Mouse (Mus musculus) liver, embryonic 11.5 days (tissue): ENCODE measurements at regions not wholly inside any gene's neighbourhood (a gene's known extent, or its start where the extent isn't known, plus 50 kb on each side); places are given as distances from the start of the nearest gene placed in this dataset.

ENCODE experiments used
- ATAC-seq: fragments of 200-750 bp; cut with Nextera tagmentation; replicated peaks from 2 replicates; pipeline ENCODE4 v1.8.0; 2017; ENCODE audit warnings: moderate number of reproducible peaks, mild to moderate bottlenecking, moderate TSS enrichment, moderate library complexity; ENCODE audit not compliant: low FRiP score
- DNase-seq: peaks from one replicate; pipeline ENCODE4 v3.0.0-alpha.2; 2017; ENCODE audit warnings: low spot score
- H3K27ac ChIP-seq: fragments of 300-500 bp; sonication (generic); 2 replicates; pipeline ENCODE4 v1.5.1; 2014; ENCODE audit warnings: mild to moderate bottlenecking, low read depth, low read length, control low read depth
- H3K27me3 ChIP-seq: fragments of 300-500 bp; sonication (generic); replicated peaks from 2 replicates; pipeline ENCODE4 v1.6.1; 2014; ENCODE audit warnings: low read length, mixed read lengths; ENCODE audit not compliant: control insufficient read depth, insufficient read depth
- H3K36me3 ChIP-seq: fragments of 300-500 bp; sonication (generic); 2 replicates; pipeline ENCODE4 v1.6.1; 2014; ENCODE audit warnings: mild to moderate bottlenecking, low read length, moderate library complexity, mixed read lengths; ENCODE audit not compliant: control insufficient read depth, insufficient read depth
- H3K4me1 ChIP-seq: fragments of 300-500 bp; sonication (generic); replicated peaks from 2 replicates; pipeline ENCODE4 v1.6.1; 2014; ENCODE audit warnings: low read length, mixed read lengths; ENCODE audit not compliant: control insufficient read depth, insufficient read depth
- H3K4me2 ChIP-seq: fragments of 300-500 bp; sonication (generic); 2 replicates; pipeline ENCODE4 v1.6.1; 2014; ENCODE audit warnings: mild to moderate bottlenecking, control low read depth, moderate library complexity
- H3K4me3 ChIP-seq: fragments of 300-500 bp; sonication (generic); 2 replicates; pipeline ENCODE4 v1.5.1; 2014; ENCODE audit warnings: low read depth, low read length, control low read depth
- H3K9ac ChIP-seq: fragments of 300-500 bp; sonication (generic); 2 replicates; pipeline ENCODE4 v1.6.1; 2014; ENCODE audit warnings: low read depth, low read length, control low read depth
- H3K9me3 ChIP-seq: fragments of 300-500 bp; sonication (generic); 2 replicates; pipeline ENCODE4 v1.6.1; 2016; ENCODE audit warnings: low read length, inconsistent platforms, mixed read lengths; ENCODE audit not compliant: control insufficient read depth
- WGBS: fragments of 180-500 bp; shearing (Covaris S2); extraction: QIAGEN DNeasy Blood & Tissue Kit; methylation state at CpG from one replicate; pipeline ENCODE4 v1.1.7; 2014; 5-methylcytosine and 5-hydroxymethylcytosine counted together

DNA sequence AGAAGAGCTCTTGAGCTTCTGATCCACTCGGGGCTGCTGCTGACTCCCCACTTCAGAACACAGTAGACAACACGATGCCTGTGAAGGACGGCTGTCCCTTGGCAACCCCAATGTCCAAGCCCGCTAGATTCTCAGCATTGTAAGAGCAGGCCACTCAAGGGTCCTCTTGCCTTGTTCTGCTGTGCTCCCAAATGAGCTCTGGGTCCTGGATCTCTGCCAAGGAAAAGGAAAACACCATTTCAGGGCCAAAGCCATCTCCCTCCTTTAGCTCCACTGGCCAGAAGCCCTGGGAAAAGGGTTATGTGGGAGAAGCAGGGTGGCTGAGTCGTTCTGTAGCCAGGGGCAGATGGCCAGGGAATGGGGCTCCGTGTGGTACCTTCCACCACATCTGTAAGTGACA lies 241.3 kb upstream of the Prok2 start:
- 0 out of 2 replicates have a peak, but pooled peaks cover 12% of the 10 kb centered on the region for H3K27me3 ChIP-seq
- H3K4me2 ChIP-seq = no peak overlapping the region
- WGBS = 77% methylated on average over 6 of the region's 6 CpGs
- no peak overlapping the region for H3K27ac ChIP-seq
- H3K4me3 ChIP-seq = no peak overlapping the region
- DNase-seq (no peak), ATAC-seq (no peak)
- H3K36me3 ChIP-seq = no peaks in the 10 kb centered on the region
- no peaks in the 10 kb centered on the region for H3K9me3 ChIP-seq
- H3K4me1 ChIP-seq = no peaks in the 10 kb centered on the region
- no peak overlapping the region for H3K9ac ChIP-seq

DNA sequence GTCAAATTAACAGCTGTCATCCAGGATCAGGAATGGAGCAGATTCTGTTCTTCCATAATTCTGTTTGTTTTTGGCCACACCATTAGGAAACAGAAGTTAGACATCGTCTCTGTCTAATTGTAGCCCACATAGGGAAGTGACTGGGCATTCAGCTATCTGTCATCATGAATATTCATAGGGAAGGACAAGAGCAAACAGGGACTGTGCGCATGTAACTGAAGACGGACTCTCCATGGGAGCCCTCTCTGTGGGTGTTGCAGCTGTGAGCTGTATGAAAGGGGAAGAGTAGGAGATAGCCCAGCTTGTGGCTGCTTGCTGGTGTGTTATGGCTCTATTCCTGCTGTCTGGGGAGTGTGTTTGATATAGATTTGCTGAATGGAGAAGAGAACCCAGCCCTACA lies 238.3 kb upstream of the Prok2 start:
- Histone ChIP-seq H3K4me1 (no peaks in the 10 kb centered on the region), H3K4me3 (no peak overlapping the region), H3K9me3 (no peaks in the 10 kb centered on the region), H3K27me3 (peaks cover 15% of the 10 kb centered on the region), H3K9ac (no peak overlapping the region), H3K4me2 (no peak overlapping the region), H3K27ac (no peak overlapping the region), H3K36me3 (no peaks in the 10 kb centered on the region)
- ATAC-seq (no peak), DNase-seq (no peak)
- 78% methylated on average over 3 of the region's 3 CpGs for WGBS

DNA sequence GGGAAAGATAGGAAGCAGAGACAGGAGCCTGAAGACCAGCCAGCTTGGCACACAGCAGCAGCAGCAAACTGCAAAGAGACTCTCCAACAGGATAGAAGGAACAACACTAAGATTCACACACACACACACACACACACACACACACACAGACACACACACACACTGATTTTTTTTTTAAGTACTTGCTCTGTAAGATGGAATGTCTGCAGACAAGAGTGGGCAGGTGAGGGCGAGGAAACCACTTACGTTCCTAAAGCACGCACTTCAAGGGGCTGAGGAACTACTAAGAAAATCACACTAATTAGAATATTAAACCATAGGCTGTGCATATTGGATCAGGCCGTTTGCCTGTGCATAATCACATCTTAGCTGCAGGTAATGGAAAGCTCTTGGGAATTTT lies 237.8 kb upstream of the Prok2 start:
- H3K9me3 ChIP-seq = no peaks in the 10 kb centered on the region
- DNase-seq (no peak), ATAC-seq (no peak)
- no peak overlapping the region for H3K4me3 ChIP-seq
- H3K4me1 ChIP-seq = no peaks in the 10 kb centered on the region
- no peak overlapping the region for H3K27ac ChIP-seq
- WGBS = 77% methylated on average over 4 of the region's 4 CpGs
- no peak overlapping the region for H3K9ac ChIP-seq
- H3K27me3 ChIP-seq = peaks cover 13% of the 10 kb centered on the region
- H3K36me3 ChIP-seq = no peaks in the 10 kb centered on the region
- no peak overlapping the region for H3K4me2 ChIP-seq

DNA sequence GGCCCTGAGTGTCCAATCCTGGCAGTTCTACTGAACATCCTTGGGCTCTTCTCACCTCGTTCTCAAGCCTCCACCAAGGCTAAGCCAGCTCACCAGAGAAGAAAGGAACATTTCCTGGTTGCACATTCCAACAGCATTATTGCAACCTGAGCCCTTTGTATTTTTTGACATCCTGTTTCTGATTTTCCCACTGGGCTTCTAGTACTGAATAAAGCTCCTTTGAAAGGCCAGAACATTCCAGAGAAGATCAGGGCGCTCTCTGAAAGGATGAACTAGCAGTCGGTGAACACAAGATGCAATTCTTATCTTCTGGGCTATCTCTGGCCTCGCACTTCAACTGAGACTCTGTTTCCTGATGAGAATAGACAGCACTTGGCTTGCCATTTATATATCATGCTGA lies 233.2 kb upstream of the Prok2 start:
- 48% methylated on average over 4 of the region's 4 CpGs for WGBS

DNA sequence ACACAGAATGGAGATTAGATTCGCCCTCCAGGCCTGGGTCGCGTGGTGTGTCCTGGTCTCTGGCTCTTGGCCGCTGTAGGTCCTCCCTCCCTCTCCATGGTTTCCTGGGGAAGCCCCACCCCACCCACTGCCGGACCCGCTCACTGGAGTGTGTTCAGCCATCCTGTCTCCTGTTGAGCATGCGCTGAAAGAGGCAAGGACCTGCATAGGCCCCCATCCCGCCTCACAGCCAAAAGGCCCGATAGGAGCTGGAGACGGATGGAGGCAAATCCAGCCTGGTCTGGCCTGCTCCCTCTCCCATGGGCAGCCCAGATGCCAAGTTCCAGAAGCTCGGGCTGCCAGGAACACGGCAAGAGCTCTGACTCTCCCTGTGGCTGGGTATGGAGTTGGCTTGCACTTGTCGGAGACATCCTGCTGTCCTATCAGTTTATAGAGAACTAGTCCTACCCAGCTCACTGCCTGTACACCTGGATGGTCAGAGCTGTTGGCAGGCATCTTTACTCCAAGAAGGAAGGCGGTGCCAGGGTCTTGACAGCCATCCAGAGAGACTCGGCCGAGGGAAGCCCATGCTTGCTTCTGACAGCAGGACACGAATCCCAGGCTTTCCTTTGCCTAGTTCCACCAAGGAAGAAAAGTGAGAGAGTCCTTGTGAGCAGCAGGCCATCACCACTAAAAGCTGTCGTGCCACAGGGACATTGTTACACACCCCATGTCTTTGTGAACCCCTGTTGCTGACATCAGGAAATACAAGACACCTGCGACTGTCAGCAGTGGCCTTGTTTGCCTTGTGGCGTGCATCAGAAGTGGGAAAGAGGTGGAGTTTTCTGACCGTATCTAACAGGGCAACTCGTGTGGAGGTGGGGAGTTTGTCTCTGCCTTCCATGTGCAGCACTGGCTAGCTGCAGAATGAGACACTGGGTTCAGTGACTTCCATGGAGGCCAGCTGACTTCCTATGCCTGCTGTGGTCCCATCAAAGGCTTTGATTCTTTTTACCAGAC lies 228.9 kb upstream of the Prok2 start:
- Histone ChIP-seq H3K36me3 (no peaks in the 10 kb centered on the region), H3K4me1 (no peaks in the 10 kb centered on the region), H3K4me3 (no peak overlapping the region), H3K27ac (no peak overlapping the region), H3K9me3 (no peaks in the 10 kb centered on the region), H3K9ac (no peak overlapping the region), H3K27me3 (no peaks in the 10 kb centered on the region), H3K4me2 (no peak overlapping the region)
- DNase-seq (no peak), ATAC-seq (no peak)
- 75% methylated on average over 22 of the region's 22 CpGs for WGBS

More for the DNA sequence above, 233.2 kb upstream of the Prok2 start:
- DNase-seq (no peak), ATAC-seq (no peak)
- no peak overlapping the region for H3K4me3 ChIP-seq
- H3K9ac ChIP-seq = no peak overlapping the region
- no peak overlapping the region for H3K27ac ChIP-seq
- H3K4me1 ChIP-seq = no peaks in the 10 kb centered on the region
- no peak overlapping the region for H3K4me2 ChIP-seq
- no peaks in the 10 kb centered on the region for H3K9me3 ChIP-seq
- H3K27me3 ChIP-seq = peaks cover 9% of the 10 kb centered on the region
- H3K36me3 ChIP-seq = no peaks in the 10 kb centered on the region

DNA sequence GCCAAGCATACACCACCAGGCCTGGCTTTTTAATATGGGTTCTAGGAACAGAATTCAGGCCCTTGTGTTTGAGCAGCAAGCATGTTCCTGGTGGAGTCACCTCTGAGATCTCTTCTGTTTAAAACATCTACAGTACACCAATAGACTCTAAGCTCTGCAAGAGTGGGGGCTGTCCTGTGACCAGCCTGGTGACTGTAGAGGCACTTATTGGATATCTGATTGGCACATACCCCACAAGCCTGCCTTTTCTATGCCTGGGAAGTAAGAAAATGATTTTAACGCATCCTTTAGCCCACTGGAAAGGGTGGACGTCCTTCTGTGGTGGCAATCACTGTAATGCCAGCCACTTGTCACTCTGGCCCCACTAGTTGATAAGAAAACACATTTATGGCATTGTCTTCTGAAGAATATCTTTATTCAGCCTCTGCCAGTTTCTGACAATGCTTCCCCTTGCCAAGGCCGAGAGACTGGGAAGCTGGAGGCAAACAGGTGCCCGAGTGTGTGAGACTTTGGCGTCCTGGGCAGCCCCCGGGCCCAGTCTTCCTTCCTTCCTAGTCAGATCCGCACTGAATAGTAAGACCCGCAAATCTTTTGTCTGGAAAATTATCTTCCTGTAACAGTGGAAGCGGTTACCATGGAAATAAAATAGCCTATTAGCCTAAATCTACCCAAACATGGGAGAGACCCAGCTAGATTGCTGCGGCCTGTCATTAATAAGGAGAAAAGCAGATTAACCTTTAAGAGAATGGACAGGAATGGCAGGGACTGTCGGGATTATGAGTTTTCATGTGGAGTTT lies 228.0 kb upstream of the Prok2 start:
- 75% methylated on average over 11 of the region's 11 CpGs for WGBS
- Histone ChIP-seq H3K9ac (no peak overlapping the region), H3K4me3 (no peak overlapping the region), H3K4me1 (no peaks in the 10 kb centered on the region), H3K27me3 (no peaks in the 10 kb centered on the region), H3K36me3 (no peaks in the 10 kb centered on the region), H3K4me2 (no peak overlapping the region), H3K27ac (no peak overlapping the region), H3K9me3 (no peaks in the 10 kb centered on the region)
- no peak for ATAC-seq
- DNase-seq = no peak

DNA sequence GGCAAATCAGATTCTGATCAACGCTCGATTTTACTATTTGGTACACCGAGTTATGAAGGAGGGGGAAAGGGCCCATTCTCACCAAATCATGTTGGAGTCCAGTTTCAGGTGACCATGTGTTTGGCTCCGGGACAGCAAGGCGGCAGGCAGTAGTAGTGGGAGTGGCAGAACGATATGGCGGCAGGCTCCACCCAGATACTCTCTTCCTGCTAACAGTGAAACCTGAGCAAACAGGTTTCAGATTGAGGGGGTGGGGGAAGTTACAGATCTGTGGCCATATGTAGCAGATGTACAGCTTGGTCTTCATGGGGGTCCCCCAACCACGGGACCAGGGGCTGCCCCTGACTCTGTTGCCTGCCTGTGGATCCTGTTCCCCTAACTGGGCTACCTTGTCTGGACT lies 224.6 kb upstream of the Prok2 start:
- Histone ChIP-seq H3K36me3 (no peaks in the 10 kb centered on the region), H3K9ac (no peak overlapping the region), H3K27ac (no peak overlapping the region), H3K9me3 (no peaks in the 10 kb centered on the region), H3K4me2 (no peak overlapping the region), H3K27me3 (no peaks in the 10 kb centered on the region), H3K4me1 (no peaks in the 10 kb centered on the region), H3K4me3 (no peak overlapping the region)
- DNase-seq = no peak
- ATAC-seq = no peak
- WGBS = 86% methylated on average over 8 of the region's 8 CpGs

DNA sequence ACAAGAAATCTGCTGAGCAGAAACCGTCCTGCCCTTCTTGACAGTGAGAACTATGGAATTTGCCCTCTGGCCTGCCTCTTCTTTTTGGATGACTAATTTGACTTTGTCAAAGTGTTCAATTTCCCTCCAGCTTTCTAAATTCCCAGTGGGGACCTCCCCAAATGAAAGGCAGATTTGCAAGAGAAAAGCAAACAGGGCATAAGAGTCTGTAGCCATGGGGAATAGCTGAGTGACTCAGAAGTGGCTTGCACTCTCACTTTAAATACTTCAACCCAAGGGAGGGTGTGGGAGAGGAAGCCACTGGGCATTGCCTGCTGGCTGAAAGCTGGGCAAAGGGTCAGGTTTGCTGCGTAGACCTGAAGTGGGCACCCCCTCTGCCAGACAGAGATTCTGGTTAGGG lies 220.7 kb upstream of the Prok2 start:
- Histone ChIP-seq H3K4me2 (no peak overlapping the region), H3K4me3 (no peak overlapping the region), H3K9ac (no peak overlapping the region), H3K4me1 (no peaks in the 10 kb centered on the region), H3K27ac (no peak overlapping the region), H3K9me3 (no peaks in the 10 kb centered on the region), H3K36me3 (no peaks in the 10 kb centered on the region), H3K27me3 (no peaks in the 10 kb centered on the region)
- DNase-seq (no peak), ATAC-seq (no peak)
- 58% methylated on average over 2 of the region's 2 CpGs for WGBS
